Mouse (Mus musculus) layer of hippocampus, postnatal 10 days (tissue): ENCODE results near the gene Gm21976. TPM values are rescaled to one million over a fixed set of nuclear protein-coding genes. Genes with fewer than 3 reads are reported as not detected.
A peak's percentile ranks its signal among the peaks of the same experiment; 100 is the strongest.

Experiments
- DNase-seq, 2 experiments: peaks; one replicate each; pipeline ENCODE4 v3.0.0; 2021; ENCODE audit warnings: low spot score in 2 of 2
- total RNA-seq, 2 experiments: library from RNA; stranded (reverse); gene quantifications; 2 replicates each; pipeline ENCODE4 v1.2.3; 2021

Gm21976 gene
- total RNA-seq, 2 experiments from 2014 or later, result not detected

- no peak for DNase-seq
These were observed 18.3 kb downstream of the Gm21976 start for GRCm38 (mm10) chr13:98297883-98298482.

- peak; percentile 87 for DNase-seq
These were observed 19.4 kb downstream of the Gm21976 start for GRCm38 (mm10) chr13:98298833-98299758.

- DNase-seq, result no peak
These were observed 25.6 kb downstream of the Gm21976 start for GRCm38 (mm10) chr13:98305257-98305656.

- no peak for DNase-seq
These were observed 26.7 kb downstream of the Gm21976 start for GRCm38 (mm10) chr13:98306393-98306792.

GRCm38 (mm10) chr13:98306852-98307475 lies 27.3 kb downstream of the Gm21976 start:
- no peak for DNase-seq

- no peak for DNase-seq
These were observed 28.3 kb downstream of the Gm21976 start for GRCm38 (mm10) chr13:98308004-98308403.

GRCm38 (mm10) chr13:98308724-98309123 lies 29.0 kb downstream of the Gm21976 start:
- no peak for DNase-seq

GRCm38 (mm10) chr13:98311597-98311996 lies 31.9 kb downstream of the Gm21976 start:
- no peak for DNase-seq

GRCm38 (mm10) chr13:98313631-98314030 lies 33.9 kb downstream of the Gm21976 start:
- DNase-seq, result no peak

- no peak for DNase-seq
These were observed 35.4 kb downstream of the Gm21976 start for GRCm38 (mm10) chr13:98315124-98315523.

GRCm38 (mm10) chr13:98316140-98316479 lies 36.4 kb downstream of the Gm21976 start:
- DNase-seq, result no peak

- peak; percentile 90 to 94 for DNase-seq
These were observed 37.0 kb downstream of the Gm21976 start, which contains the start of gene Btf3 for GRCm38 (mm10) chr13:98316480-98317245. Gene Btf3 (minus strand): TSS chr13:98317006.

- no peak for DNase-seq
These were observed 37.6 kb downstream of the Gm21976 start for GRCm38 (mm10) chr13:98317246-98317677.

- no peak for DNase-seq
These were observed 38.2 kb downstream of the Gm21976 start for GRCm38 (mm10) chr13:98317911-98318310.

GRCm38 (mm10) chr13:98325034-98325433 lies 45.3 kb downstream of the Gm21976 start:
- no peak for DNase-seq

GRCm38 (mm10) chr13:98332106-98332505 lies 52.4 kb downstream of the Gm21976 start:
- DNase-seq, result peak; percentile 28 to 38

- no peak for DNase-seq
These were observed 56.5 kb downstream of the Gm21976 start for GRCm38 (mm10) chr13:98336205-98336604.

GRCm38 (mm10) chr13:98340506-98340905 lies 60.8 kb downstream of the Gm21976 start:
- DNase-seq, result no peak

- DNase-seq, result no peak
These were observed 69.8 kb downstream of the Gm21976 start for GRCm38 (mm10) chr13:98349491-98349890.

- DNase-seq, result peak in 1 of 2 experiments; percentile 37
These were observed 71.8 kb downstream of the Gm21976 start for GRCm38 (mm10) chr13:98351527-98351926.

GRCm38 (mm10) chr13:98352381-98352975 lies 72.8 kb downstream of the Gm21976 start:
- DNase-seq, result no peak
